Mouse (Mus musculus) heart, postnatal 10 days (tissue): ENCODE results near the gene Paqr9. TPM values are rescaled to one million over a fixed set of nuclear protein-coding genes. Genes with fewer than 3 reads are reported as not detected.

Source experiments
- DNase-seq, 2 experiments: peaks; one replicate each; pipeline ENCODE4 v3.0.0; 2021
- intact Hi-C: fragments of 180-260 bp; cut with DNase I; formaldehyde crosslinking; loops from one replicate; pipeline ENCODE4 v1.15.1; 2025
- total RNA-seq, 2 experiments: library from RNA; stranded (reverse); gene quantifications; 2 replicates each; pipeline ENCODE4 v1.2.3; 2021

Gene Paqr9
- total RNA-seq, 2 experiments from 2014 or later = 45.9 to 56.3 TPM

DNA sequence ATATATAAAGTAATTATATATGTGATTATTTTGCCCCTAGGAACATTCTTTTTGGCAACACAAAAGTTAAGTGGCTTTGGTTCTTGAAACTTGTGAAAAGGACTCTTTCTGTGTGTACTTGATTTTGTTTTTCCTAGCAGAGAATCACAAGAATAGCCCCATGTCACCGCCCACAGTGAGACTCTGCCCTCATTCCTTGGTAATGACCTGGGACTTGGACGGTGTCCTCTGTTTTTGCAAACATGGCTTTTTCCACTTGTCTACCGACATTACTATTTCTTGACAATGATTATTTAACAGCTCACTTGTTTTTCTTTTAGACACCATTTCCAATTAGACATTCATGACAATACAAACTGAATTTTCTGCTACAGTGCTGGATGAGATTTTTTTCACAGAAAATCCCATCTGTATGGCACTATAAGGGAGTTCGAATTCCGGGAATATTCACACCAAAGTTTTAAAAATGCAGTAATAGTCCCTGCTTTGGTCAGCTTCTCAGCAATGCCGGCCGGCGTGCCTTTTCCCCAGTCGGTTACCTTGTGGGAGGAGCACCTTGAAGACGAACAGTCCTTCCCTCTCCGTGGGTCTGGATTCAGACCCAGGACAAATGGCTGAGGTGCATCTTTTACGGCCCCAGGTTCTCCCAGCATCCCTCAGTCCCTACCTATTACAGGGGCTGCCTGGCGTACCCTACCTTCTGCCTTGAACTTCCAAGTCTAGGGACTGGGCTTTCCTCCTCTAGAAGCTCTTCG lies 55.6 kb downstream of the Paqr9 start:
- intact Hi-C loops = no loop called here
- peak; percentile 55 to 63 for DNase-seq

DNA sequence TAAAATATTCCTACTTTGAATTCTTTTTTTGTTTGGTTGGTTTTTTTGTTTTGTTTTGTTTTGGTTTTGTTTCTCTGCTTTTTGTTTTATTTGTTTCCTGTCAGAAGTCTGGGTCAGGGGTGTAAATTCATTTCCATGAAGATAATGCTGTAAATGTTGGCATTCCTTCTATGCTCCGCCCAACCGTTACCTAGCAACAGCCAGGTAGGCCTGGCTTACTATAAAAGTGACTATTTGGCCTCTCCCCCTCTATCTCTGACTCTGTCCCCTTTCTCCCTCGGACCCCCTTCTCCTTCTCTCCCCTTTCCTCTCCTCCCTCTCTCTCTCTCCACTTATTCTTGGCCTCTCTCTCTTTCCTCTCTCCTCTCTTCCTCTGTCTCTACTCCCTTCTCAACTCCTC lies 56.5 kb downstream of the Paqr9 start:
- no peak for DNase-seq
- intact Hi-C loops = no loop called here

Other genes with a start within 250 kb of the Paqr9 start
- 1 to 10 TPM; 3.3 to 4.3 TPM for gene Chst2, start 152.9 kb upstream of the Paqr9 start, total RNA-seq
- gene U2surp, start 47.7 kb upstream of the Paqr9 start, total RNA-seq = 10 to 100 TPM; 48.9 to 50.0 TPM
- 10 to 100 TPM; 27.3 to 29.3 TPM for gene Pcolce2, start 77.9 kb downstream of the Paqr9 start, total RNA-seq
- gene Trpc1, start 190.7 kb downstream of the Paqr9 start, total RNA-seq = 1 to 10 TPM; 8.9 to 9.1 TPM